Mouse (Mus musculus): ENCODE measurements around the gene Mpz.

GRCm38 (mm10) chr1:171110659-171111019, 39.9 kb upstream of the Mpz start:
- no peak for TF ChIP-seq CTCF (IDR thresholded peaks at IDR 0.05; ENCODE audit: low read depth, low read length)
- TF ChIP-seq POLR2A (IDR thresholded peaks at IDR 0.05; ENCODE audit: extremely low read depth, insufficient read depth, low read length) = no peak

All from liver, adult 2 months (tissue).